Mouse (Mus musculus) v-Abl transformed pro-B cells (cell line): ENCODE data around the gene Vmn2r1.

Source experiments
- in situ Hi-C, 2 experiments: fragments of 400-800 bp; cut with MboI; formaldehyde crosslinking; loops; one replicate each; pipeline ENCODE4 v1.15.1; 2025; ENCODE audit not compliant: unreplicated experiment in 2 of 2

Vmn2r1 gene

DNA sequence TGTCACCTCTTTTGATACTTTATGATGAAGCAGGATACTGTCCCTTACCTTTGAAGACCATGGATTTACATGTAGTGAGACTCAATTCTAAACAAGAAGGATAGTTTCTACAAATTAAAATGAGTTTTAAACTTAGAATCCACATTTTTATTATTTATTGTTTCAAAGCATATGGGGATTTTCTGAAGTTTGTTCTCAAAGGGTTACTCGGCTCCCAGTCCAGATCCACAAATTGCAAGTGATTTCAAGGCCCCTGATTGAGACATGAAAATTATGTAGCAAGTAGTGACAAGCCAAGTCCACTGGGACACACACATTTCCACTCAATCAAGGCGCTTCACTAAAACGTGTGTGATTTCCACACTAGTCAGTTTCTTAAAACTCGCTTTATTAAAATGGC, at the start of gene Vmn2r1:
Gene Vmn2r1 (plus strand): TSS at position 301 of the 400 bp plus-strand sequence.
- in situ Hi-C loops, result no loop called here

DNA sequence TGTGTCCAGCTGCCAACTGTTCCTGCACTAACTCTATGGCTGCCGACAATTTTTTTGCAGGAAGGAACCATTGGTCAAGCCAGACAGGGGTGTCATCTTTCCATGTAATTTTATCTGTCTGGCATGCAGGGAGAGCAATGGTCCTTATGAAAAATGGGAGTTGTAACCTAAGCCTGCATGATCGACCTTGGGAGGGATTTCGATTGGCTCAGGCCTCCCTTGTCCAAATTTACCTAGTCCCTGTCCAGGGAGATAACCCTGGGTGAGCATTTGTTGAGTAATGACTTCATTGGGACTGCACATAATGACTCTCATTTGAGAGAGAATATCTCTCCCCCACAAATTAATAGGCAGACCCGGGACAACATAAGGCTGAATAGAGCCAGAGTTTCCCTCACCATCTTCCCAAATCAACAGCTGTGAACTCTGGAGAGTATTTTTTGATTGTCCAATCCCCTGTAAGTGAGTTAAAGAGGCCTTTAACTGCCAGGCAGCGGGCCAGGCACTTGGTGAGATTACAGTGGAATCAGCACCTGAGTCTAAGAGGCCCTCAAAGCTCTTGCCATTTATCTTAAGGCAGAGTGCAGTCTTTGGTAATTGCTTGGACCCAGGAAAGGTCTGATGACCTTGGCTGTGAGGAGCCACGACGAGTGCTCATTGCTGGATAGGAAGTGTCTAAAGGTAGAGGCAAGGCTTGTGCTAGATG, 43.1 kb upstream of the Vmn2r1 start:
- in situ Hi-C loops, result loop anchor here in 1 of 2 experiments (10.0 kb wide), 1 partner anchor 1887 kb away; no protein-coding TSS in a partner anchor

DNA sequence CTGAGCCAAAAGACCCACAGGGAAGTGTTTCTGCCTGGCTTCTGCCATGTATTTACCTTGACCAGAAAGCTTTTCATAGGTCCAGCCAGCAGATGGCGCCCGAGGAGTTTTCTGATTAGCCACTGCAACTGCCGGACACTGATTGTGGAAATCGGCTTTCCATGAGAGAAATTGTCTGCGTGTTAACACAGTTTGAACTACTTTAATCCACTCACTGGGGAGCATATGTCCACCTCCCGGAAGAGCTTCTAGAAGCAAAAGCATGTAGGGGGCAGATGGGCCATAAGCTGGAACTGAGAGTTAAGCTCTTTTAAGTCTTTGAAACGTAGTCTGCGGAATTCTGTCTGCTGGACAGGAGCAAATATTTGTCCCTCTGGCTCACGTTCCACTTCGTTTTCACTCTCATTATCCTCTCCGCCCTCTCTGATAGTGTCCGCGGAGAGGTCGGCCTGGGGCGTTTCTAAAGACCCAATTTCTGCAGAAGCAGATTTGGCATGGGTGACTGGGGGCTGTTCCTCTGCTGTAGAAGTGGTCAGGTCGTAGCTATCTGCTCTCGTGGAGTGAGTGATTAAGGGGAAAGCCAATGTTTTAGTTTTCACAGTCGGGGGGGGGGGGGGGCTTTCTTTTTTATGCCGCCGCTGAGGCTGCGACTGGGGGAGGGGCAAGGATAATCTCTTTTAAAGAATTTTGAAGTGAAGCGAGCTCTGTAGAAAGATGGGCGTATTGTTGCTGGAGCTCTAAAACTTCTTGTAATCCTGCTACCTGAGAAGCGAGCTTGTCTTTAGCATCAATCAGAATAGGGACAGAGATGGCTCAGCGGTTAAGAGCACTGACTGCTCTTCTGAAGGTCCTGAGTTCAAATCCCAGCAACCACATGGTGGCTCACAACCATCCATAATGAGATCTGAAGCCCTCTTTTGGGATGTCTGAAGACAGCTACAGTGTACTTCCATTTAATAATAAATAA, 41.2 kb upstream of the Vmn2r1 start:
- in situ Hi-C loops, result loop anchor here in 1 of 2 experiments (10.0 kb wide), 1 partner anchor 1885 kb away; no protein-coding TSS in a partner anchor

DNA sequence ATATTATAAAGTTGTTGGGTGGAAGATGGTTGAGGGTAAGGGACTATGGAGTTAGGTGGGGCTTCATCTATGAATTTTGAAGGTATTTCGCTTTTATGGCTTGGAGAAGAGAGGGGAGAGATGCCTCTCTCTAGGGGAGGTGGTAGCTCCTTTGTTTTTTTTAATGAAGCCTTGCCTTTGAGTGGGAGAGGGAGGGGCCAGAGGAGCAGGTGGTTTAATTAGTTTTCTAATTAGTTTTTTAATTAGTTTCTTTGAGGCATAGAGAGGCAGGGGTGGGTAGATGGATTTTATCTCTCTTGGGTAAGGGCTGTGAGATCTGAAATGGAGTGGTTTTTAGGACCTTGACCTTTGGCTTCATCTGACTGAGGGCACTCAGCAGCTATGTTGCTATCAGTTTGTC, 31.4 kb downstream of the Vmn2r1 start:
- in situ Hi-C loops, result no loop called here

DNA sequence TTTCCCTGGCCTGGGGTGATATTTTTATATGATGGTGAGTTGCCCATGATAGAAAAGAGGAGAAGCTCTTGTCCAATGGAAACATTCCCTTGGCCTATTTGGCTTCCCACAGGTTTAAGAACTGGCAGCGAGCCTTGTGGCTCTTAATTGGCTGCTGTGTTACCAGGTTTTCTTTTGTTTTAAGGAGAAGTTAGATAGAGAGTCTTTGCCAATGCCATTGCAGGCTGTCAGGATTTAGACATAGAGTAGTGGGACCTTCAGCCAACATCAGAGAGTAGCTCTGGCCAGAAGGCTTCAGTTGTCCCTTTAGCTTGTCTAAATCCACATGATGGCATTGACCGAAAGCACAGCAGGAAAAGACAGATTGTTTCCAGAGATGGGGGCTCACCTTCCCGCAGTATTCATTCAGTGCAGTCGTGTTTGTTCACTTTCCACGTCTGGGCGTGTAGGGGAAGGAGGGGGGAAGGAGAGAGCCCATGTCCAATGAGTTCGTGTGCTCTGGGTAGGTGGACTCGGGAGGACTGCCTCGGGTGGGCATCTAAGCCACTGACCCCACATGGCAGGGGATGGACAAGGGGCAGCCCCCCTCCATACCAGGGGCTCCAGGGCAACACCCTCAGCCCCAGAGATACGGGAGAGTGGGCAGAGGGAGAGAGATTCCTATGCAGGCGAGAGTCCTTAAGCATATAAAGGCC, 32.2 kb downstream of the Vmn2r1 start:
- in situ Hi-C loops, result no loop called here

DNA sequence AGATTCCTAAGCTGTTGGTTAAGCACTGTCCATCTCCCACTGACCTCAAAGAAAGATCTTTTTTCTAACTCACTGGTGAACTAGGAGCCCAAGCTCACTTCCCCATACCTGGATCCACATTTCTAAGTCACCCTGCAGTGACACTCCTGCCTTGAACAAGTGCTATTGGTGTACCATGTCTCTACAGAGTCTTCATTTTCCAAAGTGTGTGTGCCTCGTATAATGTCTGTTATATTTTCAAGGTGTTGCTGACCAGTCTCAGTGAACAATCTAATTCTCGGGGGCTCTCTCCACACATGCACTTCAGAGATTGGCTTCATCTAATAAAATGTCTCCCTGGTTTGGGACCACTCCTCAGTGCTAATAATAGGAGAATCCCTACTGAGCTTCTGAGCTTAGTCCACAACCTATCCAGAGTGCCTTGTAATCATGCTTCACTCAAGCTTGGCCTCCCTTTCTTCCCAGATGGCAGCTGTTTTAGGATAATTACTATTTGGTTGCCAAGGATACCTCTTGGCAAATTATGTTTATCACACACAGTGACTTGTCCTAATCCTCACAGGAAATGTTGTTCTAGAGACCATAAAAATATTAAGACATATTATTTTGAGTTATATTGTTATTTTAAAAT, 60.6 kb downstream of the Vmn2r1 start, which contains the start of gene Vmn2r2:
Gene Vmn2r2 (minus strand): TSS at position 51 of the 631 bp plus-strand sequence.
- in situ Hi-C loops, result no loop called here
